Mouse (Mus musculus): ENCODE results near the gene Meis1. TPM values are rescaled to one million over a fixed set of nuclear protein-coding genes. Genes with fewer than 3 reads are reported as not detected.

Meis1 gene
- polyA plus RNA-seq, 1 experiment from 2014 or later: 34.6 TPM

GRCm38 (mm10) chr11:18882315-18882714 is 136.5 kb downstream of the Meis1 start:
- WGBS: 38% methylated on average over 5 of the region's 5 CpGs
- ATAC-seq: no peak
- Histone ChIP-seq H3K27me3 (ENCODE audit: control insufficient read depth, insufficient read depth, low read depth, low read length) (no peaks in the 10 kb centered on the region), H3K4me2 (ENCODE audit: low read length) (no peak overlapping the region), H3K9me3 (replicated peaks; ENCODE audit: control insufficient read depth, low read length, poor library complexity, severe bottlenecking) (no peaks in the 10 kb centered on the region), H3K4me1 (ENCODE audit: control insufficient read depth, insufficient read depth, low read length) (peaks cover 16% of the 10 kb centered on the region), H3K27ac (ENCODE audit: low read length) (no peak overlapping the region), H3K4me3 (ENCODE audit: low read depth, low read length) (no peak overlapping the region), H3K36me3 (ENCODE audit: control insufficient read depth, insufficient read depth, low read length) (no peaks in the 10 kb centered on the region), H3K9ac (ENCODE audit: low read depth, low read length) (no peak overlapping the region)

- no peak overlapping the region for H3K9ac ChIP-seq (ENCODE audit: low read depth, low read length)
- 0 out of 2 replicates have a peak, but pooled peaks cover 2% of the 10 kb centered on the region for H3K27me3 ChIP-seq (ENCODE audit: control insufficient read depth, insufficient read depth, low read depth, low read length)
- no peak overlapping the region for H3K27ac ChIP-seq (ENCODE audit: low read length)
- H3K4me3 ChIP-seq (ENCODE audit: low read depth, low read length): no peak overlapping the region
- H3K4me2 ChIP-seq (ENCODE audit: low read length): no peak overlapping the region
- no peak for ATAC-seq
- H3K36me3 ChIP-seq (ENCODE audit: control insufficient read depth, insufficient read depth, low read length): no peaks in the 10 kb centered on the region
- H3K9me3 ChIP-seq (replicated peaks; ENCODE audit: control insufficient read depth, low read length, poor library complexity, severe bottlenecking): no peaks in the 10 kb centered on the region
- H3K4me1 ChIP-seq (ENCODE audit: control insufficient read depth, insufficient read depth, low read length): peaks cover 21% of the 10 kb centered on the region
- WGBS: 47% methylated on average over 5 of the region's 5 CpGs
These were observed 138.0 kb downstream of the Meis1 start for GRCm38 (mm10) chr11:18880806-18881205.

- Histone ChIP-seq H3K36me3 (ENCODE audit: control insufficient read depth, insufficient read depth, low read length) (no peaks in the 10 kb centered on the region), H3K27me3 (ENCODE audit: control insufficient read depth, insufficient read depth, low read depth, low read length) (0 out of 2 replicates have a peak, but pooled peaks cover 2% of the 10 kb centered on the region), H3K9ac (ENCODE audit: low read depth, low read length) (no peak overlapping the region), H3K27ac (ENCODE audit: low read length) (no peak overlapping the region), H3K9me3 (replicated peaks; ENCODE audit: control insufficient read depth, low read length, poor library complexity, severe bottlenecking) (no peaks in the 10 kb centered on the region), H3K4me3 (ENCODE audit: low read depth, low read length) (no peak overlapping the region), H3K4me1 (ENCODE audit: control insufficient read depth, insufficient read depth, low read length) (peaks cover 21% of the 10 kb centered on the region), H3K4me2 (ENCODE audit: low read length) (no peak overlapping the region)
- no peak for ATAC-seq
- WGBS: 0% methylated on average over 1 of the region's 1 CpGs
These were observed 139.3 kb downstream of the Meis1 start for GRCm38 (mm10) chr11:18879456-18879818.

- H3K4me1 ChIP-seq (ENCODE audit: control insufficient read depth, insufficient read depth, low read length): peaks cover 20% of the 10 kb centered on the region
- H3K27me3 ChIP-seq (ENCODE audit: control insufficient read depth, insufficient read depth, low read depth, low read length): peaks cover 2% of the 10 kb centered on the region; the same call in 1 of the 2 replicates
- no peak overlapping the region for H3K4me3 ChIP-seq (ENCODE audit: low read depth, low read length)
- no peak overlapping the region for H3K9ac ChIP-seq (ENCODE audit: low read depth, low read length)
- H3K36me3 ChIP-seq (ENCODE audit: control insufficient read depth, insufficient read depth, low read length): no peaks in the 10 kb centered on the region
- H3K9me3 ChIP-seq (replicated peaks; ENCODE audit: control insufficient read depth, low read length, poor library complexity, severe bottlenecking): no peaks in the 10 kb centered on the region
- H3K4me2 ChIP-seq (ENCODE audit: low read length): peak overlapping the region; percentile 78
- no peak for ATAC-seq
- 9% methylated on average over 13 of the region's 13 CpGs for WGBS
- H3K27ac ChIP-seq (ENCODE audit: low read length): peak overlapping the region; percentile 17; the same call in 1 of the 2 replicates
These were observed 139.9 kb downstream of the Meis1 start for GRCm38 (mm10) chr11:18878748-18879455.

- Histone ChIP-seq H3K27me3 (ENCODE audit: control insufficient read depth, insufficient read depth, low read depth, low read length) (peaks cover 2% of the 10 kb centered on the region; the same call in 1 of the 2 replicates), H3K4me1 (ENCODE audit: control insufficient read depth, insufficient read depth, low read length) (peaks cover 12% of the 10 kb centered on the region), H3K27ac (ENCODE audit: low read length) (peak overlapping the region; percentile 75), H3K9ac (ENCODE audit: low read depth, low read length) (peak overlapping the region; percentile 59), H3K4me2 (ENCODE audit: low read length) (peak overlapping the region; percentile 78), H3K36me3 (ENCODE audit: control insufficient read depth, insufficient read depth, low read length) (no peaks in the 10 kb centered on the region), H3K9me3 (replicated peaks; ENCODE audit: control insufficient read depth, low read length, poor library complexity, severe bottlenecking) (no peaks in the 10 kb centered on the region), H3K4me3 (ENCODE audit: low read depth, low read length) (peak overlapping the region; percentile 44)
- WGBS: under 1% methylated on average over 18 of the region's 18 CpGs
- peak; percentile 53 for ATAC-seq
These were observed 140.8 kb downstream of the Meis1 start for GRCm38 (mm10) chr11:18878016-18878415.

- peak overlapping the region; percentile 59 for H3K9ac ChIP-seq (ENCODE audit: low read depth, low read length)
- ATAC-seq: peak; percentile 87
- H3K9me3 ChIP-seq (replicated peaks; ENCODE audit: control insufficient read depth, low read length, poor library complexity, severe bottlenecking): no peaks in the 10 kb centered on the region
- WGBS: 0% methylated on average over 24 of the region's 27 CpGs
- no peaks in the 10 kb centered on the region for H3K36me3 ChIP-seq (ENCODE audit: control insufficient read depth, insufficient read depth, low read length)
- peak overlapping the region; percentile 78 for H3K4me2 ChIP-seq (ENCODE audit: low read length)
- peak overlapping the region; percentile 75 for H3K27ac ChIP-seq (ENCODE audit: low read length)
- H3K4me1 ChIP-seq (ENCODE audit: control insufficient read depth, insufficient read depth, low read length): peaks cover 10% of the 10 kb centered on the region; the same call in 1 of the 2 replicates
- peaks cover 2% of the 10 kb centered on the region; the same call in 1 of the 2 replicates for H3K27me3 ChIP-seq (ENCODE audit: control insufficient read depth, insufficient read depth, low read depth, low read length)
- peak overlapping the region; percentile 44 for H3K4me3 ChIP-seq (ENCODE audit: low read depth, low read length)
These were observed 141.2 kb downstream of the Meis1 start for GRCm38 (mm10) chr11:18877626-18878011.

- peak overlapping the region; percentile 45 for H3K9ac ChIP-seq (ENCODE audit: low read depth, low read length)
These were observed 141.7 kb downstream of the Meis1 start for GRCm38 (mm10) chr11:18876886-18877625.

GRCm38 (mm10) chr11:18875911-18876885 is 142.6 kb downstream of the Meis1 start:
- peak overlapping the region; percentile 78 for H3K4me2 ChIP-seq (ENCODE audit: low read length)
- 8% methylated on average over 27 of the region's 27 CpGs for WGBS
- peaks cover 2% of the 10 kb centered on the region; the same call in 1 of the 2 replicates for H3K27me3 ChIP-seq (ENCODE audit: control insufficient read depth, insufficient read depth, low read depth, low read length)
- no peaks in the 10 kb centered on the region for H3K36me3 ChIP-seq (ENCODE audit: control insufficient read depth, insufficient read depth, low read length)
- no peak for ATAC-seq
- H3K9me3 ChIP-seq (replicated peaks; ENCODE audit: control insufficient read depth, low read length, poor library complexity, severe bottlenecking): no peaks in the 10 kb centered on the region
- peaks cover 16% of the 10 kb centered on the region for H3K4me1 ChIP-seq (ENCODE audit: control insufficient read depth, insufficient read depth, low read length)
- no peak overlapping the region; the same call in 1 of the 2 replicates for H3K4me3 ChIP-seq (ENCODE audit: low read depth, low read length)
- H3K27ac ChIP-seq (ENCODE audit: low read length): no peak overlapping the region
- H3K9ac ChIP-seq (ENCODE audit: low read depth, low read length): no peak overlapping the region

More at GRCm38 (mm10) chr11:18876886-18877625, 141.7 kb downstream of the Meis1 start:
- Histone ChIP-seq H3K9me3 (replicated peaks; ENCODE audit: control insufficient read depth, low read length, poor library complexity, severe bottlenecking) (no peaks in the 10 kb centered on the region), H3K4me2 (ENCODE audit: low read length) (peak overlapping the region; percentile 78), H3K27ac (ENCODE audit: low read length) (no peak overlapping the region; the same call in 1 of the 2 replicates), H3K4me3 (ENCODE audit: low read depth, low read length) (peak overlapping the region; percentile 44), H3K36me3 (ENCODE audit: control insufficient read depth, insufficient read depth, low read length) (no peaks in the 10 kb centered on the region), H3K27me3 (ENCODE audit: control insufficient read depth, insufficient read depth, low read depth, low read length) (peaks cover 2% of the 10 kb centered on the region; the same call in 1 of the 2 replicates), H3K4me1 (ENCODE audit: control insufficient read depth, insufficient read depth, low read length) (peaks cover 10% of the 10 kb centered on the region; the same call in 1 of the 2 replicates)
- WGBS: under 1% methylated on average over 40 of the region's 40 CpGs
- ATAC-seq: peak; percentile 43
